Mouse (Mus musculus) olfactory bulb, adult 2 months (tissue): ENCODE data around the gene Gm20671.

Experiments used
- CTCF ChIP-seq: fragments of 200-500 bp; IDR thresholded peaks from 2 replicates; pipeline ENCODE4 v1.5.1; 2012; ENCODE audit warnings: low read depth, mild to moderate bottlenecking, low read length, moderate library complexity; ENCODE audit not compliant: insufficient read depth
- POLR2A ChIP-seq: fragments of 200-500 bp; IDR thresholded peaks from 2 replicates; pipeline ENCODE4 v1.6.1; 2012; ENCODE audit warnings: mild to moderate bottlenecking, low read depth, low read length, moderate library complexity; ENCODE audit not compliant: insufficient read depth

- no peak for TF ChIP-seq CTCF
- no peak for TF ChIP-seq POLR2A
Observed at GRCm38 (mm10) chr5:32718916-32719315, 108.0 kb downstream of the Gm20671 start.
